Comparison of ENCODE assay signal across 9 mouse cellular contexts in genomic region chr8:90708524-90708923, GRCm38 (mm10).
A peak's percentile ranks its signal among the peaks of the same experiment; 100 is the strongest.
DNase-seq lines count a peak whose midpoint lies in the region; ATAC-seq lines count a peak whose summit lies in the region.
"Had no signal": no experiment of that assay in that cellular context is flagged by ENCODE, and none has a peak within 500 bp of the region (broad histone marks: within the 10 kb centered on the region; RNA-seq: fewer than 3 reads in every experiment).

No protein-coding gene starts in this region.

- H3K27ac ChIP-seq in hindbrain, embryonic 11.5 days (ENCODE audit: low read depth, low read length), result no peak overlapping the region
- no peak overlapping the region for H3K27ac ChIP-seq in midbrain, embryonic 11.5 days (ENCODE audit: low read depth, low read length)
- H3K27ac ChIP-seq in stomach, embryonic 15.5 days, result no peak overlapping the region
- H3K27ac ChIP-seq: limb, embryonic 12.5 days had no signal

- no peak for ATAC-seq in hindbrain, embryonic 11.5 days (ENCODE audit: low FRiP score)
- ATAC-seq in midbrain, embryonic 11.5 days (ENCODE audit: low FRiP score), result no peak; the same call in 1 of the 2 replicates
- ATAC-seq in stomach, embryonic 15.5 days (ENCODE audit: insufficient read depth, low FRiP score, low read depth), result no peak; the same call in 1 of the 2 replicates

- H3K4me1 ChIP-seq in hindbrain, embryonic 11.5 days (replicated peaks; ENCODE audit: control insufficient read depth, insufficient read depth, low read length), result no peaks in the 10 kb centered on the region; the same call in 1 of the 2 replicates
- H3K4me1 ChIP-seq in midbrain, embryonic 11.5 days (ENCODE audit: control insufficient read depth, insufficient read depth, low read length), result peaks cover 2% of the 10 kb centered on the region; the same call in 1 of the 2 replicates
- H3K4me1 ChIP-seq in stomach, embryonic 15.5 days, result no peaks in the 10 kb centered on the region
- H3K4me1 ChIP-seq: limb, embryonic 12.5 days had no signal

- no peak overlapping the region for H3K4me2 ChIP-seq in hindbrain, embryonic 11.5 days (replicated peaks; ENCODE audit: low read depth, low read length)
- H3K4me2 ChIP-seq in midbrain, embryonic 11.5 days, result no peak overlapping the region
- H3K4me2 ChIP-seq in stomach, embryonic 15.5 days, result 0 out of 2 replicates have a peak overlapping the region, but pooled peaks have one; percentile 27
- H3K4me2 ChIP-seq: limb, embryonic 12.5 days had no signal

- no peak overlapping the region for H3K9ac ChIP-seq in hindbrain, embryonic 11.5 days (ENCODE audit: low read depth, low read length)
- no peak overlapping the region for H3K9ac ChIP-seq in midbrain, embryonic 11.5 days (ENCODE audit: low read length)
- H3K9ac ChIP-seq in stomach, embryonic 15.5 days, result no peak overlapping the region
- H3K9ac ChIP-seq: limb, embryonic 12.5 days had no signal

- no peaks in the 10 kb centered on the region for H3K36me3 ChIP-seq in hindbrain, embryonic 11.5 days (ENCODE audit: control insufficient read depth, insufficient read depth, low read length)
- H3K36me3 ChIP-seq in midbrain, embryonic 11.5 days (ENCODE audit: control insufficient read depth, insufficient read depth, low read length), result no peaks in the 10 kb centered on the region
- H3K36me3 ChIP-seq in stomach, embryonic 15.5 days, result no peaks in the 10 kb centered on the region
- H3K36me3 ChIP-seq: limb, embryonic 12.5 days had no signal

- no peaks in the 10 kb centered on the region for H3K9me3 ChIP-seq in hindbrain, embryonic 11.5 days (ENCODE audit: control insufficient read depth, low read length)
- H3K9me3 ChIP-seq in midbrain, embryonic 11.5 days (ENCODE audit: control insufficient read depth, low read length), result no peaks in the 10 kb centered on the region
- no peaks in the 10 kb centered on the region for H3K9me3 ChIP-seq in stomach, embryonic 15.5 days
- H3K9me3 ChIP-seq: limb, embryonic 12.5 days had no signal

- peak; percentile 24 to 71 for DNase-seq in adrenal gland, adult (ENCODE audit: inconsistent age in 2 of 2, low spot score in 1 of 2)
- DNase-seq in adrenal gland, adult 8-10 months, result no peak
- peak; percentile 73 for DNase-seq in ZHBTc4 (ENCODE audit: low read depth, low spot score)
- DNase-seq in embryo, embryonic 11 days, result peak; percentile 83
- DNase-seq in hindbrain, embryonic 11.5 days (ENCODE audit: low spot score), result peak; percentile 84
- peak; percentile 17 for DNase-seq in left cerebral cortex, adult 11 months (ENCODE audit: low spot score)
- peak; percentile 97 for DNase-seq in midbrain, embryonic 11.5 days (ENCODE audit: low spot score, missing footprints)

- H3K27me3 ChIP-seq in hindbrain, embryonic 11.5 days (ENCODE audit: control insufficient read depth, insufficient read depth, low read length), result no peaks in the 10 kb centered on the region
- no peaks in the 10 kb centered on the region for H3K27me3 ChIP-seq in midbrain, embryonic 11.5 days (ENCODE audit: control insufficient read depth, insufficient read depth, low read length)
- no peaks in the 10 kb centered on the region for H3K27me3 ChIP-seq in stomach, embryonic 15.5 days (replicated peaks)
- H3K27me3 ChIP-seq: limb, embryonic 12.5 days had no signal

- 24% methylated on average over 5 of the region's 5 CpGs for WGBS in hindbrain, embryonic 11.5 days
- 18% methylated on average over 5 of the region's 5 CpGs for WGBS in midbrain, embryonic 11.5 days
- 9% methylated on average over 5 of the region's 5 CpGs for WGBS in stomach, embryonic 15.5 days

- H3K4me3 ChIP-seq in hindbrain, embryonic 11.5 days (ENCODE audit: low read depth, low read length), result no peak overlapping the region
- no peak overlapping the region for H3K4me3 ChIP-seq in midbrain, embryonic 11.5 days (ENCODE audit: low read depth, low read length)
- H3K4me3 ChIP-seq in stomach, embryonic 15.5 days (replicated peaks), result no peak overlapping the region
- H3K4me3 ChIP-seq: limb, embryonic 12.5 days had no signal
